Mouse (Mus musculus) kidney, postnatal 14 days (tissue): ENCODE results near the gene Rprml.

ENCODE experiments used
- DNase-seq: peaks from one replicate; pipeline ENCODE4 v3.0.0; 2022; ENCODE audit warnings: mixed read lengths

Rprml gene

DNA sequence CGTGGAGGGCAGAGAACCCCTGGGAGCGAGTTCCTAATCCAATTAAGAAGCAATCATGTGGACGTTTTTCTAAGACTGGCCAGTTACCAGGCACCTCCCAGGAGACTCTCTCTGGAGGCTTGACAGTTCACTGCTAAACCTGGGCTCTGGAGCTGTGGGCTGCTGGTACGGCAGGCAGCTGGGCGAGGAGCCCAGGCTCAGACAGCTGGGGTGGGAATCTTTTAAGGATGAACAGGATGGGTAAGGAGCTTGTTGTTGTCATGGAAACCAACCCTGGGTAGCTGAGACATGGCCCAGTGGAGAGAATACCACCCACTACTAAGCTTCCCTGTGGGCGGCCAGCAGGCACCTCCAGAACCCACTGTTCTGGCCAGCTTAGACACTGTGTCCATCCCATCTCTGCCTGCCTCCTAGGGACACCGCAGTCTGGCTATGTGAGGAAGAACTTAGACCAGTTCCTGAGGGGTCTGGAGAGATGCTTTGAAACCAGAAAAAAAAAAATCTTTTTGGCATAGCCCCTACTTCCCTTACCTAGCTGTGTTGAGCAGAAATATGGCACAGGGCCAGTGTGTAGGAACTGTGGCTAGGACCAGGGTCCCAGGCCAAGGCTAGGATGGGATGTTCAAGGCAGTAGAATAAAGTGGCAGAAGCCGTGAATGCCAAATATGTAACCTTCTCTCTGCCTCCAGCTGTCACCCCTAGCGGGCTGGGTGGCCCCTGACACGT lies 17.0 kb downstream of the Rprml start:
- no peak for DNase-seq

DNA sequence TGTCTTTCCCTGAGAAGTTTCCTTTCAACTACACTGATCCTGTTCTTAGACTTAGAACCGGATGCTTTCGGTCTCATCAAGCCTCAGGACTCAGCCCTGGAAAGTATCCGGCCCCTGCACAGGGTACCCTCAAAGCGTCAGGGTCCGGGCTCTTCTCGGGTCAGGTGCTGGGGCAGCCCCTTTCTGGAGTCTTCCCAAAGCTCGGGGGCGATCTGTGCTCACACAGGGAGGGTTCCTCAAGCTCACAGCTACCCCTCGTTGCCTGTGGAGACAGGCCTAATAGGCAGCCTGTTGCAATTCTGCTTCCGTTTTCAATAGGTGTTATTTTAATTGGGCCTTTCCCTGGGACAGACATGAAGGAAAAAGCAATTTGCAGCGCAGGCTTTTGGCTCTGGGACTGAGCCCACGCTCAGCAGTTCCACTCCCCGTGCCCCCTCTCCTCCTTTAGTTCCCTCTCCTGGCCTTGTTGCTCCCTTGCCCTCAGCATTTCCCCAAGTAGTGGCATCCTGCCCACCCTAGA lies 17.6 kb downstream of the Rprml start:
- DNase-seq = no peak

DNA sequence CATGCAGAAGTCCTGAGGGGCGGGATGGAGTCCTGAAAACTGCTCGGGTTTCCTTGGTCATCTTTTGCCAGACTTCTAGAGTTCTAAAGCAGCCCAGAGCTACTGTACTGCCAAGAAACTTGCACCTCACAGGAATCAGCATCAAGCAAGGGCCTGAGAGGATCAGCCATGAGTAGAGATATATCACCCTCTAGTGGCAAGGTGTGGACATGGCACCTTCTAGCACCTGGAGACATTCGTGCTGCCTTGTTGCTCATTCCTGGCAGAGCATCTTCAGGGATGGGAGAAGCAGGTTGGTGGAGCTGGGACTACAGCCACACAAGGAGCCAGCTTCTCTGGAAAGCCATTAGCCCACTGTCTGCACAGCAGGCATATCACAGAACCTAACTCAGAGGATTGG lies 26.2 kb downstream of the Rprml start:
- peak; percentile 68 for DNase-seq

DNA sequence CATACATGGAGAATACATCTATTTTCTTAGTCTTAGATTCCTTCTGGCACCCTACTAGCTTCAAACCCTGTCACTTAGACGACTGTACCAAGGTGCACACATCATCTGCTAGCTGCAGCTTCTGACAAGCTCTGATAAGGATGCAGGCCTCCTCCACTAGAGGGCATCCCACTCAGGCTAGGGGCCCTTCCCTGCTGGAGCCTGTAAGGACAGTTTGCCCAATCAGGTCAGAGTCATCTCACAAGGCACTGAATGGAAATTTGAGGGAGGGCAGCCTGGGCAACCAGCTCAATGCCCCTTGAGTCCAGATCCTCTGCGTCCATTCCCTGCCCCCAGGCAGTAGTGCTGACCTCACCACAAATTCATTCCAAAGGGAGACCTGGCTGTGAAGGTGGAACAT lies 27.7 kb downstream of the Rprml start:
- DNase-seq = peak; percentile 60

DNA sequence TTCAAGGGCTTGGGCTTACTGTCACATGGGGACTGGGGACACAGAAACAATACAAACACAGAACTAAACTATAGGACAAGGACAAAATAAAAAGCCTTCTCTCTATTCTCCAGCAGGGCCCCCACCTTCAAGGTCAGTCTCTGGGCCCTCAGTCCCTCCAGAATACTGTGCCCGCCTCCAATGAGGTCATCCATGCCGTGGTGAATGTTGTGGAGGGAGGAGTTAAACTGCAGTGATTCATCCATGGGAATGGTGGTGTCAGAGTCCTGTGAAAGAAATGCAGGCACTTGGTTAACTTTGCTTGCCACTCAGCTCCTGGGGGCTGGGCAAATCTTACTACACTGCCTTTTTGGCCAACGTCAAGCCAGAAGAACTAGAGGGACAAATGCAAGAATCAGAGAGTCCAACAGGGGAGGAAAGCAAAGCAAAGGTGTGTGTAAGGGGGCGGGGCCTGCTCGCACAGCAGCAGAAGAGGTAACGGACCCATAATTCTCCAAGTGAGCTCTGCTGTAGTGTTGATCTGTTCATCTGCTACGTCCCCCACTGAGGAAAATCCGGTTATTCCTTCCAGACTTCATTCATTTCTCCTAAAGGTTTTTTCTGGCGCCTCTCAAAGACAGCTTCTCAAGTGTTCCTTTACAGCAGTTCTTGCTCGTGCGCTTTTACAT lies 34.4 kb downstream of the Rprml start:
- no peak for DNase-seq

DNA sequence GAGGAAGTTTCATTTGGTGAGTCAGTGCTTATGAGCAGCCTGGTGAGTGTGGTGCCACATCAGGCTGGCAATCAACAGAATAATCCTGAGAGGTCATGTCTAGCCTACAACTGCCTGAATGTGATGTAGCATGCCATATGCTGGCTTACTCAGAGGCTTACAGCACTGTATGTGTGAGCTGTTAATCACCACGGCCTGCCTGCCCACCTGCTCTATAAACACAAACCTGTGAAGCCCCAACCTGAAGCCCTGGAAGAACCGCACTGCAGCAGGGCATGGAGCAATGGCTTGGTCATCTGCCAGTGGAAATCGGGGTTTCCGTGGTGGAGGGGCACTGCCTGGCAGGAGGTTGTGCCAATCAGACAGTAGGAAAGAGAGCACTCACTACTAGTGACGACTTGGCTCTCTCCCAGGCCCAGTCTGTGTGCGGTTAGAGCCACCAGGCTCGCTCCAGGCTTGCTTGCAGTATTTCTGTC lies 35.9 kb downstream of the Rprml start:
- no peak for DNase-seq

DNA sequence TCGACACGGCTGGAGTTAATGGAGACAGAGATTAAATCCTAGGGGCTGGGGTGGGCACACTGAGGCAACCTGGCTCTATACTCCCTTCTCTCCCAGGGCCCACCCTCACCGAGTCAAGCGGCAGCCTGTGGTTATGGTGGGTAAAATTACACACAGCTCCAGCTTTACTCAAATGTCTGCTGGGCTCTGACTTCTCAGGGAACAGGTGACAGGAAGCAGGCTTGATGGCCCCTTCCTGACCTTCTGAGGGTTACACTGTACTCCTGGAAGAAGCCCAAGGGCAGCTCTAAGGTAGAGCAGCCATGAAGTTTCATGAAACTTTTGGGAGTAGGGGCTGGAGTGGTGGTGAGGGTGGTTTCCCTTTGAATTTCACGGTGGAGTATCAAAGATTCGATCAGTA lies 37.3 kb downstream of the Rprml start:
- DNase-seq = no peak

DNA sequence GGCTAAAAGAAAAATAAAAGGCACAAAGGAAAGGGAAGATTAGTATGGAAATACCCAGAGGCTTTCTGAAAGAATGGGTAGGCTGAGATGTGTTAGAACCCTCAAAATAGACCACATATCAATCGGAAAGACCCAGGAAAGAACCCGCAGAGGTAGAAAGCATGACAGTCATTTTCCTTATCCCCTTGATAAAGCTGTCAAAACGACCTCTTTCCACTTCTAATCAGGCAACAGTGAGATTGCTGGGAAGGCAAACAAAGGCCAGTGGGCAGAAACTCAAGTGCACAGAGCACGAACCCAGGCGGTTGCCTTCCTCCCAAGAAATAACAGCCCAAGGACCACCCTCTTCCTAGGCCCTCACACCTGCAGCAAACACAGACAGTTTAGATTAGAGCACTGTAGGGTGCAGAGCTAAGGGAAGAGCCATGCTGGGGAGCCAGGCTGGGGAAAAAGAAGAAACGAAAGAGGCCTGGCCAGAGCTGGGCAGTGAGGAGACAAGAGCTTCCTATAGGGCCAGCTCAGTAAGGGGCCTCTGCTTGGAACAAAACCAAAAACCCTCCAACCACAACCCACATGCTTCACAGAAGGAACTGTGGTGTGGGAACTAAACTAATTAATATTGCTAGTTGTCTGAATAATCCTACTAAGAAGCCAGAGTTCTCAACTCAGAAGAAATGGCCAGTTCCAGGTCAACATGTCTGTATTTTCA lies 39.1 kb downstream of the Rprml start:
- DNase-seq = no peak

DNA sequence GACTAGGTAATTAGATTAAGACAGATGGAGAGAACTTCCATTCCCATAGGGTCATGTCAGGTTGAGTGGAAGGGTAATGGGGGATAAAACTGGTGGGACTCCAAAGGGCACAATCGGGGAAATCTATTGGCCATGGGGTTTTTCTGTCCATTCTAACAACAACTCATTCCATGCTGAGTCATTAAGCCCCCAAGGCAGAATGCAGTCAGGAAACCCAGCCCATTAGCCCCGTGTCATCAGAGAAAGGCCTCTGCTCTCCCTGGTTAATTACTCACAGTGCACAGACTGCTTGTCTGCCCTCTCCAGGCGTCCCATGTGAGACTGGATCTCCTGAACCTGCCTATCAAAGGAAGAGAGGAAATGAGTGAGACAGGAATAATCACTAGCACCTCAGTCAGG lies 39.6 kb downstream of the Rprml start:
- no peak for DNase-seq

DNA sequence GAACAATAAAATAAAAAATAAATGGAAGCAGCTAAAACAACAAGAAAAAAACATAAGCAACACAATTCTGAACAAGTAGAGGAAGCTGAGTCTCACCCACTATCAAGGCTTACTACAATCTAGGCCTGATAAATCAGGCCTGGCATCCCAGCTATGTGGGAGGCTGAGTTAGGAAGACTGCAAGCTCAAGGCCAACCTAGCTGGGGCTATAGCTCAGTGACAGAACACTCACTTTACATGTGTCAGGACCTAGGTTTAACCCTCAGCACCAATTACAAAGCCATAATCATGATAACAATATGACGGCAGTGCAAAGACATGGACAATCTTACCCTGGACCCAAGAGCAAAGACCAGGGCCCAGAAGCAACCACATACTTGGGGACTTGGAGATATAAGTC lies 41.7 kb downstream of the Rprml start:
- DNase-seq = no peak

DNA sequence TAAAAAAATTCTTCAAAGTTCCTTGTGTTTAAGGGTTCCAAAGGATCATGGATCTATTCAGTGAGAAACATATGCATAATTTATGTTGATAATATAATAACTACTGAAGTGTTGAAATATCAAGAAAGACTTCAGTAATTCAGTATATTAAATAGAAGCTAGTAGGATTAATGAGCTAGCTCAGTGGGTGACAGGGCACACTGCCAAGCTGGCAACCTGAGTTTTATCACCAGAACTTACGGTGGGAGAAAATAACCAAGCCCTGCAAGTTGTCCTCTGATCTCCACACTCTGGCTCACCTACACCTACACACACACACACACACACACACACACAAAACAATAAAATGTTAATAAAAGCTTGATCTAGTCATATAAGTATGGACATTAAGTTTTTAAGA lies 43.9 kb downstream of the Rprml start:
- DNase-seq = no peak

DNA sequence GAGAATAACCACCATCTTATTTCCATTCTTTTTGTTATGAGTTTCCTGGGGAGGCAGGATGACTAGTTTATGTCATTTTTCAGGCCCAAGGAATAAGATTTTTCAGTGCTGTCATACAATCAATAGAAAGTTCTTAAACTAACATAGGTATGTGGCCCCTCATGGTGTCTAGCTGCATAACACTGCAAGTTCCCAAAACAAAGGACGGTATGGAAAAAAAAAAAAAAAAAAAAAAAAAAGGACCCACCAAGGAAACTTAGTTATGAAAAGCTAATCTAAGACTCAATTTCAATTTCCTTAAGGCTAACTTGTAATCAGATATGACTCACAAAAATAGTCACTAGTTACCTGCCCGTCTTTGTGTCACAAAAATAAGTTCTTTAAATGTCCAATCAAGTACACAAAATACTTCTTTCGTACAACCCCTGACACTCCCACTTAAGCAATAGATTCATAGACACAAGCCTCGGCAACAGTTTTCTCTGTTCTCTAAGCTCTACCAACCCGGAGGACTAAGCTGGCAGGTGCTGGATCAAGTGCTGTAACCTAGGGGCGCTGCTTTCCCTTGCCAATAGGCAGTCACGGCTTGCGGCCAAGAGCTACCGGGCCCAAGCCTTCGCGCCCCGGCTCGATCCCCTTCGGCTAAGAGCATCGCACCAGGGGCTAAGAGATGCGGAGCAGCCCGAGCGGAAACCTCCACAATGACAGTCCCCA lies 47.6 kb downstream of the Rprml start:
- no peak for DNase-seq

DNA sequence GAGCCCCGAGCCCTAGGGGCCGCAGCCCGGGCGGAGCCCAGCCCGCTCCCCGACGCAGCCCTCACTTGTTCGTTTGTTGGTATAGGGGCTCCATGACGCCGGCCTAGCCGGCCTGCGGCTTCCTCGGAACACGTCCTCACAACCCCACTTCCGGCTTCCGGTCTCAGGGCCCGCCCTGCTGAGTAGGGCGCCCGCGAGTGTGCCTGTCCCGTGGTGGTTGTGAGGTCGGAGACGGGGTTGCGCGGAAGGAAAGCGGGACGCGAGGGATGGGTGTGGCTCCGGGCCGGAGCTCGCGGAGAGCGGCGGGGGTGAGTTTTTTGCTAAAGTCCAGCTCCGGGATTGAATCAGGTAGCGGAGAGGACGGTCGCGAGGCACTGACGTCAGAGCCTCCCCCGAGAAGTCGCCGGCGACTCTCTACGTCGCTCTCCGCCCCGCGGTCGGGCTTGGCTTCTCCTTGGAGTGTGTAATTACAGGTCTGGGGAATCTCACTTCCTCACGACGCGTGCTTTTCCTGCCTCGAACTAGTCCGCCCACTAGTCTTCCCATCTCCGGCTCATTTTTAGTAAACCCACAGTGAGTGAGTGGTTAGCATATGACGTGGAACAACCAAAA lies 48.3 kb downstream of the Rprml start, which contains the start of gene Gosr2:
TSS of gene Gosr2 (minus strand) at position 334 of the 612 bp plus-strand sequence.
- peak; percentile 94 for DNase-seq

DNA sequence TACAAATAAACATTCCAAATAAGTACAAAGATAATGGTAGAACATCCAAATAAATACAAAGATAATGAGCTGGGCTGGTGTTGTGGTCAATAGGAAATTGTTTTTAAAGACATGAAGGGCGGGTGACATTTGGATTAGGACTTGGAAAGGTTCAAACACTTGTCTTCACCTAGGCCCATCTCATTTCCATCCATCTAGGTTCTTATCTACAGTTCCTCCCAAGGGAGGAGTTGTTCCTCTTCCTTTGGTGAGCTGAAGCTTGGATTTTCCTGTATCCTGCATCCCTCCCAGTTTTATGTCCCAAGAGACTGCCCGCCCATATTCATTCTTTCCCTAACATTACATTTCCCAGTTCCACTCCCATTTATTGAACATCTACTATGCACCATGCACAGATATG lies 48.9 kb downstream of the Rprml start:
- no peak for DNase-seq
